Mouse (Mus musculus) gastrocnemius, postnatal 14 days (tissue): ENCODE results near the gene Olfr894. TPM values are rescaled to one million over a fixed set of nuclear protein-coding genes. Genes with fewer than 3 reads are reported as not detected.
"Not testable (repeated sequence)": the region's sequence is repeated elsewhere in the genome, so short reads cannot be mapped to it uniquely, and the experiment has no call there.

Experiments used
- DNase-seq: peaks from one replicate; pipeline ENCODE4 v3.0.0; 2021; ENCODE audit warnings: mixed read lengths
- intact Hi-C: fragments of 180-260 bp; cut with DNase I; formaldehyde crosslinking; loops from one replicate; pipeline ENCODE4 v1.15.1; 2025; ENCODE audit warnings: low total_unique reads
- long read RNA-seq, 2 experiments: library from polyadenylated mRNA; stranded (forward); transcript quantifications; one replicate each; pipeline ENCODE4 v2.0.0; 2021
- total RNA-seq, 2 experiments: library from RNA; stranded (reverse); gene quantifications; 2 replicates each; pipeline ENCODE4 v1.2.3; 2021

The Olfr894 gene
- not detected for total RNA-seq
- long read RNA-seq, experiment 1: 0 reads
- long read RNA-seq, experiment 2: 0 reads

DNA sequence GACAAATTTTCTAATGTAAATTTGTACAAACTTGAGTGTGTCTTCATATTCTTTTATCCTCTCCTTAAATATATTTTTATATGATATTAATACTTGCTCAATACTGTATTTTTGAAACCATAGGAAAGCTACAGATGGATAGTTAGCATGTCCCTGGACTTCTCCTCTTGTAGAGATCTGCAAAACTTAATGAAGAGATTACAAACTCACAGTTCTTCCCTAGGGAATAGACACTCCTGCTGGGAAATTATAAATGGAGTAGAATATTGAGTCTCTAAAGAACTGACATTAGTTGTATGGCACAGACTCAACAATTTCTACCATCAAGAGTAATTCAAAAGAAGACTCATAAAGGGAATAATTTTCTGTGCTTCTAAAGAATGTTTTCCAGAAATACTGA is at the start of gene Olfr894:
Olfr894 (plus strand) TSS at position 301 of the 400 bp plus-strand sequence.
- intact Hi-C loops: no loop called here

DNA sequence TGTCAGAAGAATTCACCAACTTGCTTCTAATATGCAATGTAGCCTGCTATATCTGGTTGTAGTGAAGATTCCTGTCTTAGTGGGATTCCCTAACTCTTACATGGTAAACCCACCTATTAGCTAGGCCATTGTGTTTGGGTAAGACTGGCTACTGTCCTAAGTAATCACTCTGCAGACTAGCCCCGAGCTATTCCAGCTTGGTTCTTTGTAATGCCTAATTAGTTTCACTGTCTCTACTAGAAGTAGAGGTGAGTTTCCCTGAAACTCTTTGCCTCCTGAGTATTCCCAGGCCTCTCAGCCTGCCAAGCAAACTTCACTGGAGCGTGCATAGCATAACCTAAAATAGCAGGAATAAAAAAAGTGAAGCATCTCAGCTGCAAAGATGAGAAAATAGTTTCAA is 49.5 kb upstream of the Olfr894 start:
- DNase-seq, intact Hi-C loops: not testable (repeated sequence)

More for the DNA sequence above, at the start of gene Olfr894:
- no peak for DNase-seq

DNA sequence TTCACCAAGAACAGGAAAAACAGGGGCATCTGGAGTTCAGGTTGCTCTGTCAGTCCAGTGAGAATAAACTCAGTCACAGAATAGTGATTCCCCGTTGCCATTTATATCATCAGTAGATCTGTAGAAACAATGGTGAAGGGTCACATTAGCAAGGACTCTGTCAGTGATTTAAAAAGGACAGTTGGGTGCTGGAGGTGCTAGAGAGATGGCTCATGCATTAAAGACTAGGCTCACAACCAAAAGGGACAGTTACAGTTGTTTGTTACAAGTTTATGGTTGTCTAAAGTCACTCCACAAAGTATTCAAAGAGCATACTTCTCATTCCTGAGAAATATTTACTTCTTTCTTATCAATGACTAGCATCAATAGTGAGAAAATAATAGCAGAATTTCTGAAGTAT is 37.1 kb upstream of the Olfr894 start, which contains the start of gene Olfr891:
Olfr891 (minus strand) TSS at position 101 of the 400 bp plus-strand sequence.
- intact Hi-C loops: no loop called here
- DNase-seq: no peak

DNA sequence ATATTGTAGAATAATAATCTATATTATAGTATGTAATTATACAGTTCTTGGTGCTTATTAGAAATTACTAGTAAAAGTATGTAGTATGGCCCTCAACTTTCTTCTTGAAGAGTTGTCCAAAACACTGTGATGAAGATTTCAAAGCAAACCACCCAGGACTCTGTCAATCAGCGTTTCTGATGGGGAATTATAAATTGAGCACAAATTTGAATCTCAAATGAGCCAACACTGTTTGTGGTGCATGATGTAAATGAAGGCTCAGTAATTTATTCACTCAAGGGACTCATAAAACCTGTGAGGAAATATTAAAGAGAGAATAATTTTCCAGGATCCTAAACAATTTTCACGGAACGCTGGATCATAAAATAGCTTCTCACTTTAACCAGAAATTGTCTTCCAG is 9.8 kb upstream of the Olfr894 start, which contains the start of gene Olfr893:
Olfr893 (plus strand) TSS at position 301 of the 400 bp plus-strand sequence.
- intact Hi-C loops: no loop called here

DNA sequence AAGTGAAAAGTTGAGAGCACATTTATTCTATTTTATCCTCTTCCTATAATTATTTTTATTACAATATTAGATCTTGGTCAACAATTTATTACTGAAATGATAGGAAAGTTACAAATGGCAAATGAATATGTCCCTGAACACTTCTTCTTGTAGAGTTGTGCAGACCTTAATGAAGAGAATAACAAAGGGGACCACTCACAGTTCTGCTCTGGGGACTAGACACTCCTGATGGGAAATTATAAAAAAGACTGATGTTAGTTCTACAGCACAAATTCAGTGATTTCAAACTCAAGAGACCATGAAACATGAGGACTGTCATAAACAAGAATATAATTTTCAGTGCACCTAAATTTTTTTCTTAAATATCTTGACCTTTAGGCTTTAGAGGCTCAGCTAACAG is 34.6 kb downstream of the Olfr894 start, which contains the start of gene Olfr143:
Olfr143 (plus strand) TSS at position 301 of the 400 bp plus-strand sequence.
- intact Hi-C loops: no loop called here
- no peak for DNase-seq

More for the DNA sequence above, 9.8 kb upstream of the Olfr894 start, which contains the start of gene Olfr893:
- DNase-seq: no peak

DNA sequence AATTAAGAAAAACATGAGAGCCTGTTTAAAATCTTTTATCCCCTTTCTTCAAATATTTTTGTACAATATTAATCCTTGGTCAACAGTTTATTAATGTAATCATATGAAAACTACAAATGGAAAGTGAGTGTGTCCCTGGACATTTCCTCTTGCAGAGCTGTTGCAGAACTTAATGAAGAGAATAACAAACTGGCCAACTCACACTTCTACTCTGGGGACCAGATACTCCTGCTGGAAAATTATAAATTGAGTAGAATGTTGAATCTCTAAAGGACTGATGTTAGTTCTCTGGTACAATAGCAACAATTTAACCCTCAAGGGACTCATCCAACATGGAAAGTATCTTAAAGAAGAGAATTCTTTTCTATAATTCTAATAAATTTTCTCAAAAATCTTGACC is 49.7 kb downstream of the Olfr894 start, which contains the start of gene Olfr895:
Olfr895 (plus strand) TSS at position 301 of the 400 bp plus-strand sequence.
- no peak for DNase-seq
- intact Hi-C loops: no loop called here

Other genes with a start within 250 kb of the Olfr894 start
- not detected for gene Olfr881, start 226.2 kb upstream of the Olfr894 start, total RNA-seq
- not detected for gene Olfr883, start 192.2 kb upstream of the Olfr894 start, total RNA-seq
- not detected for gene Olfr884, start 171.5 kb upstream of the Olfr894 start, total RNA-seq
- not detected for gene Olfr885, start 156.7 kb upstream of the Olfr894 start, total RNA-seq
- gene Olfr887, start 134.0 kb upstream of the Olfr894 start, total RNA-seq: not detected
- gene Olfr888, start 109.9 kb upstream of the Olfr894 start, total RNA-seq: not detected
- gene Olfr889, start 102.9 kb upstream of the Olfr894 start, total RNA-seq: not detected
- gene Olfr890, start 75.5 kb upstream of the Olfr894 start, total RNA-seq: not detected
- not detected for gene Olfr891, start 37.2 kb upstream of the Olfr894 start, total RNA-seq
- gene Olfr893, start 9.7 kb upstream of the Olfr894 start, total RNA-seq: not detected
- not detected for gene Olfr143, start 34.7 kb downstream of the Olfr894 start, total RNA-seq
- gene Olfr895, start 49.8 kb downstream of the Olfr894 start, total RNA-seq: not detected
- not detected for gene Olfr896-ps1, start 73.1 kb downstream of the Olfr894 start, total RNA-seq
- not detected for gene Olfr25, start 111.0 kb downstream of the Olfr894 start, total RNA-seq
- gene Olfr898, start 130.4 kb downstream of the Olfr894 start, total RNA-seq: not detected
- gene Olfr250, start 148.8 kb downstream of the Olfr894 start, total RNA-seq: not detected
- gene Olfr251, start 159.0 kb downstream of the Olfr894 start, total RNA-seq: not detected
- gene Olfr147, start 183.6 kb downstream of the Olfr894 start, total RNA-seq: not detected
- not detected for gene Olfr901, start 211.4 kb downstream of the Olfr894 start, total RNA-seq
- not detected for gene Olfr902, start 229.6 kb downstream of the Olfr894 start, total RNA-seq
- not detected for gene Olfr904, start 245.1 kb downstream of the Olfr894 start, total RNA-seq